Mouse (Mus musculus) cerebellum, postnatal 10 days (tissue): ENCODE data around the gene Zcchc10.
"Not testable (repeated sequence)": the region's sequence is repeated elsewhere in the genome, so short reads cannot be mapped to it uniquely, and the experiment has no call there.

ENCODE experiments used
- DNase-seq, 2 experiments: peaks; one replicate each; pipeline ENCODE4 v3.0.0; 2021; ENCODE audit warnings: mixed read lengths in 2 of 2

Gene Zcchc10

GRCm38 (mm10) chr11:53318041-53318440, 6.4 kb upstream of the Zcchc10 start:
- no peak for DNase-seq

DNA sequence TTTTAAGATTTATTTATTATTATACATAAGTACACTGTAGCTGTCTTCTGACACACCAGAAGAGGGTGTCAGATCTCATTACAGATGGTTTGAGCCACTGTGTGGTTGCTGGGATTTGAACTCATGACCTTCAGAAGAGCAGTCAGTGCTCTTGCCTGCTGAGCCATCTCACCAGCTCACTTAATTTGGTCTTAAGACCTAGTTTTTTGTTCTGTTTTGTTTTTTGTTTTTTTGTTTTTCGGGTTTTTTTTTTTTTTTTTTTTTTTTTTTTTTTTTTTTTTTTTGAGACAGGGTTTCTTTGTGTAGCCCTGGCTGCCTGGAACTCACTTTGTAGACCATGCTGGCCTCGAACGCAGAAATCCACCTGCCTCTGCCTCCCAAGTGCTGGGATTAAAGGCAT, 5.9 kb upstream of the Zcchc10 start:
- not testable (repeated sequence) for DNase-seq

DNA sequence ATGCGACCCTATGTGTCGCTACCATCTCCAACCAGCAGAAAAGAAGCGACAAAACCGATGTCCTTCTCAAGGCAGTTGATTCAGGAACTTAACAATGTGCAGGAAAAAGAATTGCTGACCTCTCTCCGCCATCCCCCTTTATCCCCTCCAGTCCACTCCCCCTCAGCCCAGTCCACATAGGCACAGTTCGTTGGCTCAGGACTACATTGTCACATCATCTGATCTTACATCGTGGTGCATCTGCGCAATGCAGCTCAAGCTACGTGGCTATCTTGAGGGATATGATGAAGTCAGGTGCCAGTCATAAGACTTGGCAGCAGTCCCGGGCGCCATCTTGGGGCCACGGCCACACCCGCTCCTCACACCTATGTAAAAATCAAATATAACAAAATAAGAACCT, 4.6 kb upstream of the Zcchc10 start:
- DNase-seq = not testable (repeated sequence)

GRCm38 (mm10) chr11:53330325-53330724, 5.8 kb downstream of the Zcchc10 start:
- no peak for DNase-seq

- no peak for DNase-seq
Observed at GRCm38 (mm10) chr11:53331121-53331520, 6.6 kb downstream of the Zcchc10 start.

DNA sequence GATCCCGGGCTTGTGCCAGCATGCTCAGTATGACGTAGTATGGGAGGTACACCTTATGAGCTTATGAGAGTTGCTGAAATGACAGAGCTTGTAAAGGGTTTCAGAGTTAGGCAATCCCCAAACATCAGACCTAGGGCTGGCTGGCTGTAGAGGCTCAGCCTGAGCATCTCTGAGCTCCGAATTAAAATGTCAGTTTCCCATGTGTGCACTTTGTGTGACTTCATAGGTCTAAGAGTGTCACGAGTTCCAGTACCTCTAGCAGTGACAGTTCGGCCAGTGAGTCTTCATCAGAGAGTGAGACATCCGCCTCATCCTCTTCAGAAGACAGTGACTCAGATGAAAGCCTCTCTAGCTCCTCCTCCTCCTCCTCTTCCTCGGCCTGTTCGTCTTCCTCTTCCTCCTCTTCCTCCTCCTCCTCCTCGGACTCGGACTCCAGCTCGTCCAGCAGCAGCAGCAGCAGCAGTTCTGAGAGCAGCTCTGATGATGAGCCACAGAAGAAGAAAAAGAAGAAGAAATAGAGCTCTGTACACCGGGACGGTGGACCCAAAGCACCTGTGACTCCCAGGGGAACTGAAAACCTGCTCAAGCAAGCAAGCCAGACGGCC, 7.7 kb downstream of the Zcchc10 start:
- no peak for DNase-seq

DNA sequence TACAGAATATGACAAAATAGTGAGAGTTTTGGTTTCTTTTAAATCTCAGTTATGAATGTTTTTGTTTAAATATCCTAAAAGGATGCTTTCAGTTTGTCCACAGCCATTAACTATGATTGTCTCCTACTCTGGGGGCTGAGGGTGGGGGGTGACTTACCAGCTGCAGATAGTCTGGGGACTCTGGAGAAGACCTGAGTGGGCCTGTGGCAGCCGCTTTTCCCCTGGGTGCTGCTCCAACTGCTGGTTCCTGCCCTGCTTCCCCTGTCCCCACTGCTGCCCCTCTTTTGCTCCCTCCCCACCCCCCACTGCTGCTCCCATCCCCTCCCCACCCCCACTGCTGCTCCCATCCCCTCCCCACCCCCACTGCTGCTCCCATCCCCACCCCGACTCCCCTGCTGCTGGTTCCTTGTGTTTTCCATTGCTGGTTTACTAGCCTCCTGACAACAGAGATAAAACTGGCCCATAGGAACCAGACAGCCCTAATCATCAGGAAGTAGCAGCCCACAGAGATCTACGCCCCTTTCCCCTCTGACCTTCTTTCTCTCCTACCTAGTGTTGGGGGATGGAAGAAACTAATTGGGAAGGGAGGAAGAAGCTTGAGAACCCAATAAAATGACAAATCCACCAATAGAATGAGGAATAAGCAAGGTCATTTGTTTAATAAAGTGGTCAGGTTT, 11.2 kb downstream of the Zcchc10 start:
- DNase-seq = no peak

DNA sequence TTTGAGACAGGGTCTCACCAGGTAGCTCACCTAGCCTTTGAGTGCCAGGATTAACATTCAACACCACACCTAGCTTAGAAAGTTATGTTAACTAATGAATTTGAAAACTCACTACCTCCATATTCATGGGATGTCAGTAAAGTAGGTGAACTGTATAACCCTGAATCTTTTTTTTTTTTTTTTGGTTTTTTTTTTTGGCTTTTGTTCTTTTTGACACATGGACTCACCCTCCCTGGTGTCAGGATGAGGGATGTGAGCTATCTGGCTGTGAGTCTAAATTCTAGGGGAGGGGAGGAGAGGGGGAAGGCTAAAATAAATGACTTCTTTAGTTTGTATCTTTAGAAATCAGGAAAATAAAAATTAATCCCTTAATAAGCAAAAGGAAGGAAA, 11.7 kb downstream of the Zcchc10 start:
- no peak for DNase-seq

DNA sequence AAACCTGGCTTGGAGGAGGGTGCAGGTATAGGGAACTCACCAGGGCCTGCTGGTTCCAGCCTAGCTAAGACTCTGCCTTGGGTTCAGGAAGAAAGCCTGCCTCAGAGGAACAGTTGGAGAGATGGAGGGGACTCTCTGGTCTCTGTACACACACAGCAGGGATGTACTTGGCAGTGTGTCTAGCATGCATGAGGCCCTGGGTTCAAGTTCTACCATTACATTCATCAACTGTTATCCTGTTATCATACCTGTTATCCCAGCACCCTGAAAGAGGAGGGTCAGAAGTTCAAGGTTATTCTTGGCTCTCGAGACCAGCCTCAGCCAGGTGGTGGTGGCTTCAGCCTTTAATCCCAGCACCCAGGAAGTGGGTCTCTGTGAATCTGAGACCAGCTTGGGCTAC, 12.4 kb downstream of the Zcchc10 start:
- DNase-seq = no peak

DNA sequence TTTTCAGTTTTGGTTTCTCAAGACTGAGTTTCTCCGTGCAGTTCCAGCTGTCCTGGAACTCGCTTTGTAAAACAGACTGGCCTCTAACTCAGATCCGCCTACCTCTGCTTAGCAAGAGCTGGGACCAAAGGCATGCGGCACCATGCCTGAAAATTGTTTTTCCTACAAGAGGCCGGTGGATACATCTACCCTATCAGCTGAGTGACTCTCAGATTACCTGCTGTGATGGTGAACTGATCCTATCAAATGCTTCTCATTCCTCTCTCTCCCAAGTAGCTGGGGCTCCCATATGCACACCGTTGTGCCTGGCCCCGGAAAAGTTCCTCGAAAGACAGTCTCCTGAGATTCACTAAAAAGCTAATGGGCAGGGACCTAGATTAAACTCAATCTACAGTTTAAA, 13.2 kb downstream of the Zcchc10 start:
- DNase-seq = no peak

DNA sequence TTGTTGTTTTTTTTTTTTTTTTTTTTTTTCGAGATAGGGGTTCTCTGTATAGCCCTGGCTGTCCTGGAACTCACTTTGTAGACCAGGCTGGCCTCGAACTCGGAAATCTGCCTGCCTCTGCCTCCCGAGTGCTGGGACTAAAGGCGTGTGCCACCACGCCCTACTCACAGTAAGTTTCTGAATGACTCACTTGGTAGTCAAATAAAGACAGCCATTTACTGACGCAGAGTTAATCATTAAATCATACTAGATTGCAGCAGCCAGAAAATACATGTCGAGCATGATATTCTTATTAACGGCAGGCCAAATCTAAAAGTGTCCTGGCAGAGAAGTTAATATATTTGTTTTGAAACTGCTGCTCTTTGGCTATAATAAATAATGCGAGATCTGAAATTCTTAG, 16.5 kb downstream of the Zcchc10 start:
- not testable (repeated sequence) for DNase-seq

DNA sequence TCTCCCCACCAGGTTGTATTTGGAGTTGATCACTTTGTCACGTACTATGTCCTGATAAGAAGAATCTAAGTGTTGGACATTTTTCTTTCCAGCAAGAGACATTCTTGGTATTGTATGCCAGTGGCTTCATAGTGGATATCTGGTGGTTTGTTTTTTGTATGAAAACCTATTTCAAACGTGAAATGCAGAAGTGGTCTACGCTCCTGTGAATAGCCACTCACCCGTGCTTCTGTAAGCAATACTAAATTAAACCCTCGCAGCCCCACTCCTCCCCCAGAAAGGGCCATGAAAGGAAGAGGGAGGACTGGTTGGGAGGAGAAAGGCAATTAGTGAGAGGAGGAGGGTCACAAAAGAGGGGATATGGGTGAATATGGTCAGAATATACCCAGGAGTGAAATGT, 18.2 kb downstream of the Zcchc10 start:
- no peak for DNase-seq

GRCm38 (mm10) chr11:53345328-53345727, 20.8 kb downstream of the Zcchc10 start:
- DNase-seq = no peak

- DNase-seq = no peak
Observed at GRCm38 (mm10) chr11:53345738-53346137, 21.3 kb downstream of the Zcchc10 start.

GRCm38 (mm10) chr11:53350291-53351223, 26.1 kb downstream of the Zcchc10 start, which contains the start of gene Aff4:
TSS of gene Aff4 (plus strand) at chr11:53350833.
- peak; percentile 94 to 96 for DNase-seq

DNA sequence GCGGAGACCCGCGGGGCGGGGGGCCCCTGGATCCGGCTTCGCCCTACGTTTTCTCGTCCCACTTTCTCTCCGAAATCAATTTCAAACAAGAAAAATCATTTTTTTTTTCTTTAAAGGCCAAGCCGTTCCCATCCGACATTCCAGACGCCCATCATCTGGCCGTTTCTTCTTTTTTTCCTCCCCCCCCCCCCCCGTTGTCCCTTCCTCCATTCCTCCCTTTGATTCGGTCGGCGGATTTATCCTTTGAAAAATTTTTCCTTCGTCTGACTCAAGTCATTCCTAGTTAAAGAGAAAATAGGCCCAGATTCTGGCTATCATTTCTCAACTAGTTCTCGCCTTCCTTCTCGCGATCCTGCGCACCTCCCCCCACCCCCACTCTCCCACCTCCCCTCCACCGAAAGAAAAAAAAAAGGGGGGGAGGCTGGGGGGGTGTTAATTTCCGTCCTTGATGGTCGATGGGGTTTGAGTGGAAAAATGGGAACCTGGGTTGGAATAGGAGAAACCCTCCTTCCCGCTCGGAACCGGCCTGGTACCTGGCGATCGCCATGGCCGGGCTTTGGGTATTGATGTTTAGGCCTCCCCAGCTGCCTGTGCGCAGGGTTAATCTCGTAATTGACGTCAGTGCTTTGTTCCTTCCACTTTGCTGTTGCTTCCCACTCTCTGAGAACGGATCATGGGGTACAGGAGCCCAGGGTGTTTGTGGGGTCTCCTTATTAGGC, 26.9 kb downstream of the Zcchc10 start:
- DNase-seq = peak; percentile 83 to 86

- peak; percentile 16 to 45 for DNase-seq
Observed at GRCm38 (mm10) chr11:53351943-53352590, 27.6 kb downstream of the Zcchc10 start.

DNA sequence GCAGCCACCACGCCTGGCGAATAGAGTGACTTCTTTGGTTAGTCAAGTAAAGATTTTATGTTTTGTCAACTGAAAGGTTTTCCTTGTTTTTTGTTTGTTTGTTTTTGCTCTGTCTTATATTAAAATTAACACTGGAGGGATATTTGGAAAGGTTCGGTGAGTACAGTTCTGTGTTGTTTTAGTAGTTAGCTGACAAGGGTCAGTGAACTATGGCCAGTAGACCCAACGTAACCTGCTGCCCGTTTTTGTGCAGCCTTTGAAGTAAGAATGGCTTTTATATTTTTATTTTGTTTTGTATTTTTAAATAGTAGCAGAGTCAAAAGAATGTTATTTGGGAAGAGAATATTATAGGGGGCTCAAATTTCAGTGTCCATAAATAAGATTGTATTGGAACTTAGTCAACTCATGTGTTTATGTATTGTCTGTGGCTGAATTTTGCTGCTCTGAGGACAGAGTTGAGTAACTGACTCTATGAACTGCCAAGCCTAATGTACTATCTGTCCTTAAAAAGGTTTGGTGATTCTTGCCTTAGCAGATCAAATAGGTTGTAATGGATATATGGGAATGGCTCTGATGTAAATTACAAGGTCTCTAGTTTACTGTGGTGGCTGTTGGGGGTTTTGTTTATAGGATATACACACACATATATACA, 34.2 kb downstream of the Zcchc10 start:
- no peak for DNase-seq

DNA sequence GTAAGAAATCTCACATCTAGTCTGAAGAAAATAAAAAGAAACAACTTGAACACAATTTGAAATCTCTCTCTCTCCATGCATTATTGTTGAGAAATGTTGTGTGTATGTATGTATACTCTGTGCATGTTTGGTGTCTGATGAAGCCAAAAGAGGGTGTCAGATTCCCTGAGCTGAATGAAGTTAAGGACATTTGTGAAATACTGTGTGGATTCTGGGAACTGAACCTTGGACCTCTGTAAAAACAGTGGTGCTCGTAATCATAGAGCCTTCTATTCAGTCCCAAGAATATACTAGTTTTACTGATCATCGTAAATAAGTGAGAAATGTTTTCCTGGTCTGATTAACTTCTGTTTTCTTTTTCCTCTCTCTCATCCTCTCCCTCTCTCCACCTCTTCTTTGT, 42.6 kb downstream of the Zcchc10 start:
- no peak for DNase-seq

- DNase-seq = no peak
Observed at GRCm38 (mm10) chr11:53378918-53379317, 54.4 kb downstream of the Zcchc10 start.
